Mouse (Mus musculus) liver, adult 2 months (tissue): ENCODE data around the gene Ctdspl2. TPM values are rescaled to one million over a fixed set of nuclear protein-coding genes. Genes with fewer than 3 reads are reported as not detected.

Experiments
- DNase-seq: peaks from one replicate; pipeline ENCODE4 v3.0.0-alpha.2; 2011; ENCODE audit warnings: low read depth, low spot score; ENCODE audit errors: extremely low read depth
- H3K27ac ChIP-seq: fragments of 200-500 bp; replicated peaks from 2 replicates; pipeline ENCODE4 v1.5.1; 2012; ENCODE audit warnings: low read depth, mild to moderate bottlenecking, control low read depth, inconsistent platforms, low read length; ENCODE audit not compliant: insufficient read depth
- H3K27me3 ChIP-seq: fragments of 200-500 bp; 2 replicates; pipeline ENCODE4 v1.6.1; 2012; ENCODE audit warnings: mild to moderate bottlenecking, moderate library complexity, low read length, inconsistent platforms; ENCODE audit not compliant: control insufficient read depth, insufficient read depth
- H3K36me3 ChIP-seq: fragments of 200-500 bp; 2 replicates; pipeline ENCODE4 v1.6.1; 2012; ENCODE audit warnings: low read length, inconsistent platforms; ENCODE audit not compliant: control insufficient read depth, insufficient read depth
- H3K4me1 ChIP-seq: fragments of 200-500 bp; 2 replicates; pipeline ENCODE4 v1.6.1; 2011; ENCODE audit warnings: low read length; ENCODE audit not compliant: control insufficient read depth, insufficient read depth
- H3K4me3 ChIP-seq: fragments of 200-500 bp; 2 replicates; pipeline ENCODE4 v1.5.1; 2011; ENCODE audit warnings: low read depth, mild to moderate bottlenecking, control low read depth, low read length, moderate library complexity; ENCODE audit not compliant: insufficient read depth
- H3K79me2 ChIP-seq: fragments of 200-500 bp; 2 replicates; pipeline ENCODE4 v1.6.1; 2012; ENCODE audit warnings: inconsistent platforms, mild to moderate bottlenecking, low read length, moderate library complexity; ENCODE audit not compliant: control insufficient read depth, insufficient read depth
- H3K9ac ChIP-seq: fragments of 200-500 bp; 2 replicates; pipeline ENCODE4 v1.6.1; 2012; ENCODE audit warnings: low read depth, mild to moderate bottlenecking, control low read depth, inconsistent platforms, low read length
- CTCF ChIP-seq: fragments of 200-500 bp; IDR thresholded peaks from 2 replicates; pipeline ENCODE4 v1.5.1; 2011; ENCODE audit warnings: low read depth, low read length, control low read depth
- POLR2A ChIP-seq: fragments of 200-500 bp; IDR thresholded peaks from 2 replicates; pipeline ENCODE4 v1.6.1; 2011; ENCODE audit warnings: low read length, control low read depth; ENCODE audit not compliant: insufficient read depth; ENCODE audit errors: extremely low read depth
- WGBS: fragments of 180-500 bp; shearing (Covaris S2); methylation state at CpG from one replicate; pipeline ENCODE4 v1.1.7; 2018; 5-methylcytosine and 5-hydroxymethylcytosine counted together
- polyA plus RNA-seq: library from polyadenylated mRNA; depleted of rRNA; stranded (reverse); fragments of >200 nt; gene quantifications from 2 replicates; pipeline ENCODE4 v1.2.3, GENCODE M21; 2012; rRNA removed
- total RNA-seq: library from RNA; depleted of rRNA; stranded (reverse); fragments of >200 nt; gene quantifications from 2 replicates; pipeline ENCODE4 v1.2.3, GENCODE M21; 2014; rRNA removed

Ctdspl2 gene
- total and polyA plus RNA-seq, 2 experiments: 1.6 to 14.9 TPM

- Histone ChIP-seq H3K4me3 (peak overlapping the region; percentile 88), H3K9ac (peak overlapping the region; percentile 87), H3K27me3 (no peaks in the 10 kb centered on the region), H3K4me1 (peaks cover 5% of the 10 kb centered on the region; the same call in 1 of the 2 replicates), H3K27ac (peak overlapping the region; percentile 83), H3K36me3 (peaks cover 12% of the 10 kb centered on the region; the same call in 1 of the 2 replicates), H3K79me2 (peaks cover 2% of the 10 kb centered on the region; the same call in 1 of the 2 replicates)
- under 1% methylated on average over 70 of the region's 71 CpGs for WGBS
- TF ChIP-seq CTCF (no peak), POLR2A (no peak)
- peak; percentile 78 for DNase-seq
These were observed 73.2 kb downstream of the Ctdspl2 start for GRCm38 (mm10) chr2:122028756-122029700.

DNA sequence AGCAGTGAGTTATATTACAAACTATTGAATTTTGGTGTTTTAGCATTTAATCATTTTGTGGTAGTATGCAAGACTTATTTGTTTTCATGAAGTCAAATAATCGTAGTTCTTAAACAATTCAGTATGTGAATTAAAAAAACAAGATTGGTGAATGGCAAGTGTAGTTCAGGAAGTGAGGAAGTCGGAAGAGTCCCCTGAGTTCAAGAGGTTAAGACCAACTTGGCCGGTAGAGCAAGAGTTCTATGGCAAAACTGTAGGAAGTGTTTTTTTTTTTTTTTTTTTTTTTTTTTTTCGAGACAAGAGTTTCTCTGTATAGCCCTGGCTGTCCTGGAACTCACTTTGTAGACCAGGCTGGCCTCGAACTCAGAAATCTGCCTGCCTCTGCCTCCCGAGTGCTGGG, 76.2 kb downstream of the Ctdspl2 start:
- peaks cover 15% of the 10 kb centered on the region; the same call in 1 of the 2 replicates for H3K36me3 ChIP-seq
- peaks cover 10% of the 10 kb centered on the region; the same call in 1 of the 2 replicates for H3K79me2 ChIP-seq
- H3K4me1 ChIP-seq: peaks cover 3% of the 10 kb centered on the region
- no peak overlapping the region for H3K9ac ChIP-seq
- H3K4me3 ChIP-seq: no peak overlapping the region
- H3K27me3 ChIP-seq: no peaks in the 10 kb centered on the region
- DNase-seq: no peak
- H3K27ac ChIP-seq: no peak overlapping the region
- WGBS: 69% methylated on average over 6 of the region's 6 CpGs
- TF ChIP-seq POLR2A (no peak), CTCF (no peak)

GRCm38 (mm10) chr2:122036064-122036463, 80.3 kb downstream of the Ctdspl2 start:
- Histone ChIP-seq H3K4me1 (no peaks in the 10 kb centered on the region; the same call in 1 of the 2 replicates), H3K79me2 (peaks cover 12% of the 10 kb centered on the region; the same call in 1 of the 2 replicates), H3K27me3 (no peaks in the 10 kb centered on the region), H3K36me3 (peaks cover 19% of the 10 kb centered on the region), H3K27ac (no peak overlapping the region), H3K4me3 (no peak overlapping the region), H3K9ac (no peak overlapping the region)
- WGBS: 84% methylated on average over 3 of the region's 3 CpGs
- no peak for TF ChIP-seq CTCF
- no peak for TF ChIP-seq POLR2A
- no peak for DNase-seq

GRCm38 (mm10) chr2:122043926-122044325, 88.1 kb downstream of the Ctdspl2 start:
- TF ChIP-seq CTCF: no peak
- no peak for TF ChIP-seq POLR2A
- H3K36me3 ChIP-seq: peaks cover 37% of the 10 kb centered on the region
- no peak overlapping the region for H3K27ac ChIP-seq
- no peaks in the 10 kb centered on the region; the same call in 1 of the 2 replicates for H3K79me2 ChIP-seq
- H3K4me3 ChIP-seq: no peak overlapping the region
- DNase-seq: no peak
- no peak overlapping the region for H3K9ac ChIP-seq
- no peaks in the 10 kb centered on the region for H3K4me1 ChIP-seq
- no peaks in the 10 kb centered on the region for H3K27me3 ChIP-seq

GRCm38 (mm10) chr2:122059365-122060115, 103.7 kb downstream of the Ctdspl2 start:
- H3K36me3 ChIP-seq: peaks cover 24% of the 10 kb centered on the region

More at GRCm38 (mm10) chr2:122059365-122060115, 103.7 kb downstream of the Ctdspl2 start:
- Histone ChIP-seq H3K79me2 (no peaks in the 10 kb centered on the region), H3K27me3 (no peaks in the 10 kb centered on the region), H3K4me3 (no peak overlapping the region), H3K4me1 (no peaks in the 10 kb centered on the region), H3K27ac (no peak overlapping the region), H3K9ac (no peak overlapping the region)
- DNase-seq: peak; percentile 18
- WGBS: 83% methylated on average over 11 of the region's 11 CpGs
- TF ChIP-seq POLR2A: no peak
- TF ChIP-seq CTCF: no peak

Other genes starting within 250 kb of the Ctdspl2 start
- gene Frmd5, start 148.9 kb upstream of the Ctdspl2 start, total RNA-seq: 0.27 TPM in 1 of 2 replicates, not detected in the other
- gene Frmd5, start 148.9 kb upstream of the Ctdspl2 start, polyA plus RNA-seq: 0.12 TPM in 1 of 2 replicates, not detected in the other
- 5.1 TPM in 2 replicates for gene Casc4, start 89.0 kb upstream of the Ctdspl2 start, total RNA-seq
- 0.60 and 0.61 TPM in 2 replicates for gene Casc4, start 89.0 kb upstream of the Ctdspl2 start, polyA plus RNA-seq
- gene Mageb3, start 91 bp downstream of the Ctdspl2 start, total RNA-seq: 0.07 TPM in 1 of 2 replicates, not detected in the other
- gene Mageb3, start 91 bp downstream of the Ctdspl2 start, polyA plus RNA-seq: not detected in 2 replicates
- 18.7 and 20.0 TPM in 2 replicates for gene Eif3j1, start 72.5 kb downstream of the Ctdspl2 start, total RNA-seq
- gene Eif3j1, start 72.5 kb downstream of the Ctdspl2 start, polyA plus RNA-seq: 3.8 and 4.8 TPM in 2 replicates
- gene Spg11, start 162.4 kb downstream of the Ctdspl2 start, total RNA-seq: 9.3 and 10.5 TPM in 2 replicates
- gene Spg11, start 162.4 kb downstream of the Ctdspl2 start, polyA plus RNA-seq: 4.0 and 4.3 TPM in 2 replicates
- 1,301 and 1,615 TPM in 2 replicates for gene B2m, start 191.7 kb downstream of the Ctdspl2 start, total RNA-seq
- gene B2m, start 191.7 kb downstream of the Ctdspl2 start, polyA plus RNA-seq: 2,279 and 2,555 TPM in 2 replicates
- 0.09 and 0.13 TPM in 2 replicates for gene Trim69, start 204.7 kb downstream of the Ctdspl2 start, total RNA-seq
- 0.07 TPM in 1 of 2 replicates, not detected in the other for gene Trim69, start 204.7 kb downstream of the Ctdspl2 start, polyA plus RNA-seq
- gene Patl2, start 230.2 kb downstream of the Ctdspl2 start, total RNA-seq: 0.09 TPM in 1 of 2 replicates, not detected in the other
- gene Patl2, start 230.2 kb downstream of the Ctdspl2 start, polyA plus RNA-seq: not detected in 2 replicates
- not detected in 2 replicates for gene Terb2, start 230.3 kb downstream of the Ctdspl2 start, total RNA-seq
- gene Terb2, start 230.3 kb downstream of the Ctdspl2 start, polyA plus RNA-seq: not detected in 2 replicates